Mouse (Mus musculus) spleen, adult 2 months (tissue): ENCODE data around the gene Tsc22d3. TPM values are rescaled to one million over a fixed set of nuclear protein-coding genes. Genes with fewer than 3 reads are reported as not detected.
A peak's percentile ranks its signal among the peaks of the same experiment; 100 is the strongest.
"Not testable (repeated sequence)": the region's sequence is repeated elsewhere in the genome, so short reads cannot be mapped to it uniquely, and the experiment has no call there.

ENCODE experiments used
- DNase-seq, 2 experiments: peaks; one replicate each; pipeline versions ENCODE4 v3.0.0 to v3.0.0-alpha.2; 2012 to 2021; ENCODE audit warnings: low spot score in 2 of 2, low read depth in 1 of 2
- H3K27ac ChIP-seq: fragments of 200-500 bp; 2 replicates; pipeline ENCODE4 v1.5.1; 2012; ENCODE audit warnings: low read length, inconsistent platforms; ENCODE audit not compliant: insufficient read depth
- H3K27me3 ChIP-seq: fragments of 200-500 bp; 2 replicates; pipeline ENCODE4 v1.6.1; 2012; ENCODE audit warnings: mild to moderate bottlenecking, moderate library complexity, low read length, inconsistent platforms; ENCODE audit not compliant: control insufficient read depth, insufficient read depth
- H3K36me3 ChIP-seq: fragments of 200-500 bp; 2 replicates; pipeline ENCODE4 v1.6.1; 2012; ENCODE audit warnings: mild to moderate bottlenecking, low read length, inconsistent platforms; ENCODE audit not compliant: control insufficient read depth, insufficient read depth
- H3K4me1 ChIP-seq: fragments of 200-500 bp; 2 replicates; pipeline ENCODE4 v1.6.1; 2011; ENCODE audit warnings: inconsistent platforms; ENCODE audit not compliant: control insufficient read depth, insufficient read depth, insufficient read length
- H3K4me3 ChIP-seq: fragments of 200-500 bp; 2 replicates; pipeline ENCODE4 v1.5.1; 2011; ENCODE audit warnings: mild to moderate bottlenecking, inconsistent platforms; ENCODE audit not compliant: insufficient read depth, insufficient read length; ENCODE audit errors: extremely low read depth
- CTCF ChIP-seq: fragments of 200-500 bp; IDR thresholded peaks from 2 replicates; pipeline ENCODE4 v1.5.1; 2011; ENCODE audit warnings: mild to moderate bottlenecking, inconsistent platforms; ENCODE audit not compliant: insufficient read depth, insufficient read length, insufficient replicate concordance; ENCODE audit errors: extremely low read depth
- POLR2A ChIP-seq: fragments of 200-500 bp; IDR thresholded peaks from 2 replicates; pipeline ENCODE4 v1.6.1; 2011; ENCODE audit warnings: low read depth, low read length, inconsistent platforms
- whole genome bisulfite sequencing: fragments of 180-500 bp; shearing (Covaris S2); methylation state at CpG from one replicate; pipeline ENCODE4 v1.1.7; 2018; 5-methylcytosine and 5-hydroxymethylcytosine counted together
- polyA plus RNA-seq: library from polyadenylated mRNA; depleted of rRNA; stranded (reverse); fragments of >200 nt; gene quantifications from 2 replicates; pipeline ENCODE4 v1.2.3, GENCODE M21; 2012

The Tsc22d3 gene
- polyA plus RNA-seq, 1 experiment, result 173 TPM

- TF ChIP-seq CTCF (no peak), POLR2A (no peak; the same call in 1 of the 2 replicates)
- H3K27ac ChIP-seq, result peak overlapping the region; percentile 94
- H3K36me3 ChIP-seq, result no peaks in the 10 kb centered on the region
- no peaks in the 10 kb centered on the region for H3K27me3 ChIP-seq
- peaks cover 10% of the 10 kb centered on the region; the same call in 1 of the 2 replicates for H3K4me1 ChIP-seq
- peak; percentile 59 to 86 for DNase-seq
- 25% methylated on average over 25 of the region's 25 CpGs for WGBS
- peak overlapping the region; percentile 40 for H3K4me3 ChIP-seq
These were observed 80.0 kb downstream of the Tsc22d3 start for GRCm38 (mm10) chrX:140520146-140521102.

- TF ChIP-seq CTCF (no peak), POLR2A (no peak)
- 85% methylated on average over 8 of the region's 8 CpGs for WGBS
These were observed 82.1 kb downstream of the Tsc22d3 start for GRCm38 (mm10) chrX:140518351-140518750.

GRCm38 (mm10) chrX:140513379-140513778 lies 87.1 kb downstream of the Tsc22d3 start:
- WGBS, result 69% methylated on average over 2 of the region's 2 CpGs
- Histone ChIP-seq H3K36me3 (no peaks in the 10 kb centered on the region), H3K4me3 (no peak overlapping the region), H3K27me3 (no peaks in the 10 kb centered on the region), H3K27ac (no peak overlapping the region), H3K4me1 (peaks cover 10% of the 10 kb centered on the region)
- no peak for DNase-seq
- TF ChIP-seq CTCF (no peak), POLR2A (no peak)

More at GRCm38 (mm10) chrX:140518351-140518750, 82.1 kb downstream of the Tsc22d3 start:
- Histone ChIP-seq H3K27me3 (no peaks in the 10 kb centered on the region), H3K4me3 (no peak overlapping the region), H3K4me1 (peaks cover 10% of the 10 kb centered on the region; the same call in 1 of the 2 replicates), H3K27ac (no peak overlapping the region), H3K36me3 (no peaks in the 10 kb centered on the region)
- no peak for DNase-seq

- H3K4me3 ChIP-seq, result no peak overlapping the region
- TF ChIP-seq POLR2A, result no peak
- no peak for TF ChIP-seq CTCF
- no peaks in the 10 kb centered on the region for H3K27me3 ChIP-seq
- no peak overlapping the region; the same call in 1 of the 2 replicates for H3K27ac ChIP-seq
- peaks cover 20% of the 10 kb centered on the region for H3K4me1 ChIP-seq
- H3K36me3 ChIP-seq, result no peaks in the 10 kb centered on the region
- WGBS, result 80% methylated on average over 7 of the region's 7 CpGs
- DNase-seq, result no peak
These were observed 88.5 kb downstream of the Tsc22d3 start for GRCm38 (mm10) chrX:140511687-140512651.

- no peaks in the 10 kb centered on the region for H3K36me3 ChIP-seq
- TF ChIP-seq POLR2A (no peak), CTCF (no peak)
- peak in 1 of 2 experiments; percentile 11 for DNase-seq
- peak overlapping the region; percentile 29; the same call in 1 of the 2 replicates for H3K27ac ChIP-seq
- H3K27me3 ChIP-seq, result no peaks in the 10 kb centered on the region
- 56% methylated on average over 24 of the region's 24 CpGs for WGBS
- H3K4me3 ChIP-seq, result no peak overlapping the region; the same call in 1 of the 2 replicates
- peaks cover 28% of the 10 kb centered on the region for H3K4me1 ChIP-seq
These were observed 89.6 kb downstream of the Tsc22d3 start for GRCm38 (mm10) chrX:140510696-140511429.

GRCm38 (mm10) chrX:140509817-140510216 lies 90.6 kb downstream of the Tsc22d3 start:
- Histone ChIP-seq H3K4me1 (peaks cover 32% of the 10 kb centered on the region), H3K4me3 (no peak overlapping the region), H3K27me3 (no peaks in the 10 kb centered on the region), H3K27ac (peak overlapping the region; percentile 23; the same call in 1 of the 2 replicates), H3K36me3 (no peaks in the 10 kb centered on the region)
- DNase-seq, result no peak
- 60% methylated on average over 6 of the region's 6 CpGs for WGBS
- TF ChIP-seq CTCF, result no peak
- no peak for TF ChIP-seq POLR2A

- WGBS, result 63% methylated on average over 4 of the region's 4 CpGs
- H3K27me3 ChIP-seq, H3K27ac ChIP-seq, H3K4me3 ChIP-seq, H3K36me3 ChIP-seq: not testable (repeated sequence)
- peaks cover 37% of the 10 kb centered on the region for H3K4me1 ChIP-seq
- DNase-seq, result peak in 1 of 2 experiments; percentile 21
These were observed 91.7 kb downstream of the Tsc22d3 start for GRCm38 (mm10) chrX:140508791-140509190.
